Mouse (Mus musculus) midbrain, embryonic 11.5 days (tissue): ENCODE results near the gene Nmnat2. TPM values are rescaled to one million over a fixed set of nuclear protein-coding genes. Genes with fewer than 3 reads are reported as not detected.

Source experiments
- ATAC-seq: fragments of 200-750 bp; cut with Nextera tagmentation; 2 replicates; pipeline ENCODE4 v1.8.0; 2017; ENCODE audit warnings: moderate TSS enrichment, moderate library complexity; ENCODE audit not compliant: low FRiP score
- DNase-seq: peaks from one replicate; pipeline ENCODE4 v3.0.0; 2015; ENCODE audit warnings: low spot score; ENCODE audit errors: missing footprints
- H3K27ac ChIP-seq: fragments of 300-500 bp; sonication (generic); 2 replicates; pipeline ENCODE4 v1.5.1; 2014; ENCODE audit warnings: low read depth, low read length
- H3K27me3 ChIP-seq: fragments of 300-500 bp; sonication (generic); 2 replicates; pipeline ENCODE4 v1.6.1; 2014; ENCODE audit warnings: mild to moderate bottlenecking, low read length, moderate library complexity, mixed read lengths; ENCODE audit not compliant: control insufficient read depth, insufficient read depth
- H3K36me3 ChIP-seq: fragments of 300-500 bp; sonication (generic); 2 replicates; pipeline ENCODE4 v1.6.1; 2014; ENCODE audit warnings: mild to moderate bottlenecking, low read length, moderate library complexity, mixed read lengths; ENCODE audit not compliant: control insufficient read depth, insufficient read depth
- H3K4me1 ChIP-seq: fragments of 300-500 bp; sonication (generic); 2 replicates; pipeline ENCODE4 v1.6.1; 2014; ENCODE audit warnings: low read length; ENCODE audit not compliant: control insufficient read depth, insufficient read depth
- H3K4me2 ChIP-seq: fragments of 300-500 bp; sonication (generic); 2 replicates; pipeline ENCODE4 v1.6.1; 2014; ENCODE audit warnings: mild to moderate bottlenecking, moderate library complexity
- H3K4me3 ChIP-seq: fragments of 300-500 bp; sonication (generic); 2 replicates; pipeline ENCODE4 v1.5.1; 2014; ENCODE audit warnings: low read depth, low read length
- H3K9ac ChIP-seq: fragments of 300-500 bp; sonication (generic); 2 replicates; pipeline ENCODE4 v1.6.1; 2014; ENCODE audit warnings: low read length
- H3K9me3 ChIP-seq: fragments of 300-500 bp; sonication (generic); 2 replicates; pipeline ENCODE4 v1.6.1; 2016; ENCODE audit warnings: low read length; ENCODE audit not compliant: control insufficient read depth
- WGBS: fragments of 180-500 bp; shearing (Covaris S2); extraction: QIAGEN DNeasy Blood & Tissue Kit; methylation state at CpG from one replicate; pipeline ENCODE4 v1.1.7; 2014; 5-methylcytosine and 5-hydroxymethylcytosine counted together
- polyA plus RNA-seq: library from polyadenylated mRNA; unstranded; fragments of >200 nt; fragmentation: Nextera tagmentation; extraction: Ambion mirVana; gene quantifications from 2 replicates; pipeline ENCODE4 v1.2.1, GENCODE M21; 2014

The Nmnat2 gene
- 15.0 and 20.4 TPM in 2 replicates for polyA plus RNA-seq

DNA sequence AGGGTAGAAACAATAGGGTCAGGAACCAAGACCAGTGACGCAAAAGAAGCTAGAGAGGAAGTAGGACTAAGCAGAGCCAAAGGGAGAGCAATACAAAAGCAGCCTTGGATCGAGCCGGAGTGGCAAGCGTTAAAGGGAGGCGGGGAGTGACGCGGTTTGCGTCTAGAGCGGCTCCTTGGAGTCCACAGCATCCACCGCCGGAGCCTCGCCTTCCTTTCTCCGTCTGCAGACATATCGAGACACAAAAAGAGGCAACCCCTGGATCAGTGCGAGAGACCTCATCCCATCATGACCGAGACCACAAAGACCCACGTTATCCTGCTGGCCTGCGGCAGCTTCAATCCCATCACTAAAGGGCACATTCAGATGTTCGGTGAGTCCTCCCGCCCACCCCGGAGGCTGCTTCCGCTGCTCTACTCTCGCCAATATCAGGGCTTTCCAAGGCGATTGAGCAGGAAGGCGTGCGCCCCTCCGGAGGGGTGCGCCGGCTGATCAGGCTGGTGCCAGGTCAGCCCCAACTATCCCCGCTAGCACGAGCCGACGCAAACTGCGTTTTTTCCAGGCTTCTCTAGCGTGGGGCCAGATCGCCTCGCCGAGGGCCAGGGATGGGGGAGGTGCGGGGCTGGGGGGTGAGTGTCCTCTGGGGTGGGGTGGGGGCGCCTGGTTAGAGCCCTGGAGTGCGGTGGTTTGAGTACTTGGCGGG is at the start of gene Nmnat2:
Gene Nmnat2, plus strand, starts transcription at position 173 of the 703 bp plus-strand sequence.
- Histone ChIP-seq H3K4me2 (peak within 1 kb of the TSS; percentile 55), H3K27ac (peak within 1 kb of the TSS; percentile 30; the same call in 1 of the 2 replicates), H3K27me3 (peaks cover 33% of the 10 kb centered on the region), H3K9ac (peak within 1 kb of the TSS; percentile 51), H3K9me3 (no peaks in the 10 kb centered on the region), H3K4me3 (peak within 1 kb of the TSS; percentile 46), H3K4me1 (peaks cover 8% of the 10 kb centered on the region), H3K36me3 (no peaks in the 10 kb centered on the region)
- peak; percentile 97 for DNase-seq
- under 1% methylated on average over 41 of the region's 42 CpGs for WGBS
- peak; percentile 80 for ATAC-seq

DNA sequence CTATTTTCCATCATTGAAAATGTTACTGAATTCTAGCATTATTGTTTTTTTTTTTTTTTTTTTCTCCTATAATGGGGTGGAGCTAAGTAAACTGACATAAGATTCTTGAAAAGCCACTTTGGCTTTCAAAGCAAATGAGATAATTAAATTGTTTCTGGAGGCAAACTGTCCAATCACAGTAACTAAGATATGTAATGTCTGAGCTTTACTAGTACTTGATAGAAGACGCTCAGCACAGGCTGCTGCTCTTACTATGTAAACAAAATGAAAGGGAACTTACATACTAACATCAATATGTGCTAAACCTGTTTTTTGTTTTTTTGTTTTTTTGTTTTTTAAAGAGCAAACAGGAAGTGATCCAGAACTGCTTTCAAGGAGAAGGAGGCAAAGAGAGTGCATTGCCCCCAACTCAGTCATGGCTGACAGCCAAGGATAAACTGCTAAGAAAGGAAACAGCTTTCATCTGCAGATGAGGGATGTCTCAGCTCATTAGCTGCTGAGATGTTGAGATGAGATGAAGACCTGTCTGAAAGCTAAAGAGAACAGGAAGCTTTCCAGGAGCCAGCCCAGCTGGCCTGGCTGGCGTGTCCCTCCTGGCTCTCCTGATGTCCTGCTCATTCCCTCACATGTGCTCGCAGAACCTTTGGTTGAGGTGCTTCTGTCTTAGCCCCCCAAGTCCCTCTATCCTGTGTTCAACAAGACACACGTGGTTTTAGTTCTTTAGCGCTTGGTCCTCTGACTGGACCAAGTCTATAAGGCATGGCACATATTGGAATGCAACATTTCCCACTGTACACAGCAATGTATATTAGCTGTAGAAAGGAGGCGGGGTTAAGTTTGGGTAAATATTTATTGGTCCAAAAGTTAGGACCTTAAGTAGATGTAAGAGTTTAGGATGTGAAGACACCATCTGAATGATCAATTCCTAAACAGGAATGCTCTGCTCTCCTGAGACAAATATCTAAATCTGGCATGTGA is 41.0 kb upstream of the Nmnat2 start:
- Histone ChIP-seq H3K27me3 (no peaks in the 10 kb centered on the region), H3K4me1 (no peaks in the 10 kb centered on the region), H3K4me3 (no peak overlapping the region), H3K9ac (no peak overlapping the region), H3K4me2 (no peak overlapping the region), H3K36me3 (no peaks in the 10 kb centered on the region), H3K9me3 (no peaks in the 10 kb centered on the region), H3K27ac (no peak overlapping the region)
- no peak for ATAC-seq
- DNase-seq: no peak
- WGBS: 87% methylated on average over 6 of the region's 6 CpGs

DNA sequence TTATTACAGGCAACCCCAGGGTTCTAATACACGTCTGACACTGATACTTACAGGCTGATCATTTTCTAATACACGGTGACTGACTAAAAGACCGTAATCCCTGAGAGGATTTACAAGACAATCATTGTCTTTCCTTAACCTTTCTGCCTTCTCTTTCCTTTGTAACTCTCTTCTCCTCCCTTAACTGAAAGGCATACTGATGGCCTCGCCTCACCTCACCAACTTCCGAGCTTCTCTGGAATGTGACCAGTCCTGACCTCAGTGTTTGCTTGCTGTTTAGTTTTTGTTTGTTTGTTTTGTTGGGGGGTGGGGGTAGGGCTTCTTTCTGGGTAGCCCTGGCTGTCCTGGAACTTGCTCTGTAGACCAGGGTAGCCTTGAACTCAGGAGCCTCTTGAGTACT is 39.0 kb upstream of the Nmnat2 start:
- DNase-seq: no peak
- Histone ChIP-seq H3K27me3 (no peaks in the 10 kb centered on the region), H3K4me2 (no peak overlapping the region), H3K36me3 (no peaks in the 10 kb centered on the region), H3K9ac (no peak overlapping the region), H3K4me1 (no peaks in the 10 kb centered on the region), H3K27ac (no peak overlapping the region), H3K9me3 (no peaks in the 10 kb centered on the region), H3K4me3 (no peak overlapping the region)
- no peak for ATAC-seq
- 18% methylated on average over 5 of the region's 5 CpGs for WGBS

DNA sequence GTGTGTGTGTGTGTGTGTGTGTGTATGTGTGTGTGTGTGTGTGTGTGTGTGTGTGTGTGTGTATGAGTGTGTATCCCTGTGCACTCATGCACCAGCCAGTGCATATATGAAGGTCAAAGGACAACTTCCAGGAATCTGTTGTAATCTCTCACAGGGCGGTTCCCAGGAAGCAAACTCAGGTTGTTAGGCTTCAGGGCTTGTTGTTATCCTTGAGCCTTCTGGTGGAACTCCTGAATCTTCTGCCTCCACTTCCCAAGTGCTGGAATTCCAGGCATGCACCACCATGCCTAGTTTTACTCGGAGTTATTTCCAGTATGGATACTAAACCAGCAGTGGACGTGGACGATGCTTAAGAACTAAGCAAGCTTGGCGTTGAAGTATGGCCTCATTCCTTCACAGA is 37.9 kb upstream of the Nmnat2 start:
- DNase-seq (no peak), ATAC-seq (no peak)
- Histone ChIP-seq H3K27ac (no peak overlapping the region), H3K36me3 (no peaks in the 10 kb centered on the region), H3K4me1 (no peaks in the 10 kb centered on the region), H3K4me3 (no peak overlapping the region), H3K27me3 (no peaks in the 10 kb centered on the region), H3K4me2 (no peak overlapping the region), H3K9me3 (no peaks in the 10 kb centered on the region), H3K9ac (no peak overlapping the region)
- 83% methylated on average over 5 of the region's 5 CpGs for WGBS

DNA sequence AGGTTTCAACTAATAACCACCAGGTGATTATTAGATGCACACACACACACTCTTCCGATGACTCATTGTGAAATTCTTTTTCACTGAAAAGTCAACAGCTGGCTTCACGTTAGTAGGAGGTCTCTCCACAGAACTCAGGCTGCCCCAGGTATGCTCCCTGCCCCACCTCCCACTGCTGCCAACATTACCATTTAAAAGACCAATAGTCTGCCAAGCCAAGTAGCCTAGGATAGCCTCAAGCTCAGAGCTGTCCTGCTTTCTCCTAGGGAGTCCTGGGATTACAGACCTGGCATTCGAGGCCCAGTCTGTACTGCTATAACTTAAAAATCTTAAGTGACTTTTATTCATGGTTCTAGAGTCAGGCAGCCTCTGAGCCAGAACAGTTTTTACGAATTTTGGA is 37.2 kb upstream of the Nmnat2 start:
- no peak overlapping the region for H3K27ac ChIP-seq
- H3K9me3 ChIP-seq: no peaks in the 10 kb centered on the region
- no peaks in the 10 kb centered on the region for H3K27me3 ChIP-seq
- 74% methylated on average over 4 of the region's 4 CpGs for WGBS
- no peak overlapping the region for H3K9ac ChIP-seq
- DNase-seq (no peak), ATAC-seq (no peak)
- H3K4me3 ChIP-seq: no peak overlapping the region
- H3K4me2 ChIP-seq: no peak overlapping the region
- no peaks in the 10 kb centered on the region for H3K36me3 ChIP-seq
- H3K4me1 ChIP-seq: no peaks in the 10 kb centered on the region

DNA sequence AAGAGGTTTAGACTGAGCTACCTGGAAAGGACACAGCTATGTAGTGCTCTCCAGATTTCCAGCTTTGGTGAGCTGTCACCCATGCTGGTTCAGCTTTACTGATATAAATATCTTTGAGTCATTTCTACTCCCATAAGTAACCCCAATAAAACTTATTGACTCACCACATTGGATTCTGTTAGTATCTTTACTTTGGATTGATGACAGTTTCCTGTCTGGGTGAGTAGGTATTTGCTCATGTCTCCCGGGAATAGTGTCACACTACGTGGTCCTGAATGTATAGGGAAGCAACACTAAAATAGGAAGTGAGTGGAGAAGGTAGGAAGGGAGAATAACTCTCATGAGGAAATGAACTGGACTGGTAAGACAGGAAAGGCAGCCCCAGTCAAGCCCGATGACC is 33.0 kb upstream of the Nmnat2 start:
- no peaks in the 10 kb centered on the region for H3K9me3 ChIP-seq
- WGBS: 87% methylated on average over 3 of the region's 3 CpGs
- no peak overlapping the region for H3K27ac ChIP-seq
- no peaks in the 10 kb centered on the region for H3K4me1 ChIP-seq
- H3K4me2 ChIP-seq: no peak overlapping the region
- no peak for ATAC-seq
- H3K36me3 ChIP-seq: no peaks in the 10 kb centered on the region
- no peak overlapping the region for H3K4me3 ChIP-seq
- no peak overlapping the region for H3K9ac ChIP-seq
- no peak for DNase-seq
- no peaks in the 10 kb centered on the region for H3K27me3 ChIP-seq

DNA sequence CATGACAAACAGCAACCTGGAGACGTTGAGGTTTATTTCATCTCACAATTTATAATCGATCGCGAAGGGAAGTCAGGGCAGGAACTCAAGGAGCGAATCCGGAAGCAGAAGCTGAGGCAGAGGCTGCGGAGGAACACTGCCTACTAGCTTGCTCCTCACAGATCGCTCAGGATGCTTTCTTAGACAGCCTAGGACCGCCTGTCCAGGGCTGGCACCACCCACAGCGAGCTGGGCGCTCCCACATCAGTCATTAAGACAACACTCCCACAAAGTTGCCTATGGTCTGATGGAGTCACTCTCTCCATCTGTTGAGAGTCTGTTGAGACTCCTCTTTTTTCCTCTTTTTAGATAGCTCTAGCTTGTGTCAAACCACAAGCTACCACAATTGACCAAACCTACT is 20.8 kb upstream of the Nmnat2 start:
- 71% methylated on average over 11 of the region's 11 CpGs for WGBS
- no peaks in the 10 kb centered on the region for H3K4me1 ChIP-seq
- H3K9ac ChIP-seq: no peak overlapping the region
- ATAC-seq (no peak), DNase-seq (no peak)
- H3K27ac ChIP-seq: no peak overlapping the region
- no peaks in the 10 kb centered on the region for H3K36me3 ChIP-seq
- no peaks in the 10 kb centered on the region for H3K9me3 ChIP-seq
- no peaks in the 10 kb centered on the region for H3K27me3 ChIP-seq
- no peak overlapping the region for H3K4me2 ChIP-seq
- H3K4me3 ChIP-seq: no peak overlapping the region

DNA sequence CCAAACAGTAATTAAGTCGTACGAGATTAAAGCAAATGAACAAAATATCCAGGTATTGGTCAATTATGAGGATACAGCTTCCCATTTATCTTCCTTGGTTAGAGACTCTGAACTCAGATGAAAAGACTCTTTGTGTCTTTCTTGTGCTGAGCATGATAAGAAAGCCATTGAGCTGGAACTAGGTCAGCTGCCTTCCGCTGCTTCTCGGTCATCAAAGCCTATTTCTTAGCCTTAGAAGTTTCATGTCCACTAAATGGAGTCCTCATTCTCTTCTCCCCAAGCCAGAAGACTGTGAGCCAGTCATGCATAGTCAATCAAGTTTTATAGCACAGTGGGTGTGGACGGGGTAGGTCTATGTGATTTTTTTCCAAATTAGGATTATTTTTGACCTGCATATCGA is 19.3 kb upstream of the Nmnat2 start:
- Histone ChIP-seq H3K9ac (no peak overlapping the region), H3K4me3 (no peak overlapping the region), H3K4me2 (no peak overlapping the region), H3K36me3 (no peaks in the 10 kb centered on the region), H3K27ac (no peak overlapping the region), H3K9me3 (no peaks in the 10 kb centered on the region), H3K4me1 (no peaks in the 10 kb centered on the region), H3K27me3 (no peaks in the 10 kb centered on the region)
- DNase-seq (no peak), ATAC-seq (no peak)
- 56% methylated on average over 6 of the region's 6 CpGs for whole genome bisulfite sequencing

DNA sequence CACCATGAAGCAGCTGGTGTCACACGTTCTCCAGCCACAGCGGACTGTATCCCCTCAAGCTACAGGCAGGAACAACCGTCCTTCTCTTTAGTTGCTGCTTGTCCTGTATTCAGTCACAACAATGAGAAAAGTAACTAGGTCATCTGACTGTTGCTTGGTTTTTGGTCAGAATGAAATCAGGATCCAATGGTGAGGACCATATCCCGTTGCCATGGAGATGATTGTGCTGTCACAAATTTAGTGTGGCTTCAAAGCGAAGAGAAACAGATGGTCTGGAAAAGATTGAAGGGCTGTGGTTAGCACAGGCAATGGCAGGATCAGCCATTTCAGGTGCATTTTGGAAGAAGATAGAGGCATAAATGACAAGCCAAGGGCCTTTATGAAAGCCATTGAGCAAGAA is 18.4 kb upstream of the Nmnat2 start:
- Histone ChIP-seq H3K9me3 (no peaks in the 10 kb centered on the region), H3K36me3 (no peaks in the 10 kb centered on the region), H3K27ac (no peak overlapping the region), H3K9ac (no peak overlapping the region), H3K4me1 (no peaks in the 10 kb centered on the region), H3K4me3 (no peak overlapping the region), H3K27me3 (no peaks in the 10 kb centered on the region), H3K4me2 (no peak overlapping the region)
- ATAC-seq (no peak), DNase-seq (no peak)
- 85% methylated on average over 5 of the region's 5 CpGs for WGBS
